Mouse (Mus musculus) cerebellum, adult 11-12 months (tissue): ENCODE results near the gene Map2k2.

Source experiments
- DNase-seq: peaks from one replicate; pipeline ENCODE4 v3.0.0; 2022

The Map2k2 gene

DNA sequence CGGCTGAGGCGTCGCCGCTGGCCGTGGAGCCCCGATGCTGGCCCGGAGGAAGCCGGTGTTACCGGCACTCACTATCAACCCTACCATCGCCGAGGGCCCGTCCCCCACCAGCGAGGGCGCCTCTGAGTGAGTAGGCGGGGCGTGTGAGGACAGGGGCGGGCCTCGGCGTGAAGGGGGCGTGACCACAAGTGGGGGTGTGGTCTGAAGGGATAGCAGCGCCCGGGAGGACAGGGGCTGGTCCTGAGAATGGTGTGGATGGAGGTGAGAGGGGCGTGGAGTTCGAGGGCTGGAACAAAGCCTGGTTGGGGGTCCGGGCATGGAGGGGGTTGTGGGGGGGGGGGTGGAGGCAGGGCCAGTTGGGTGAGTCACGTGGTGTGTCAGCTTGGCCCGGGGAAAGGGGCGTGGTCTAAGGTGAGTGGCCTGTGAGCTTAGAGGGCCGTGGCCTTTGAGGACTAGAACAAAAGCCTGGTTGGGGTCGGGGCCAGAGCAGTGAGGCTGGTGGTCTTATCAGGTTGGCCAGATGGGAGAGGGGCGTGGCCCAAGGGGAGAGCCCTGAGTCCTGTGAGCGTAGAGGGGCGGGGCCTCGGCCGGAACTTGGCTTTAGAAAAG, 502 bp downstream of the Map2k2 start:
- DNase-seq = peak; percentile 87

DNA sequence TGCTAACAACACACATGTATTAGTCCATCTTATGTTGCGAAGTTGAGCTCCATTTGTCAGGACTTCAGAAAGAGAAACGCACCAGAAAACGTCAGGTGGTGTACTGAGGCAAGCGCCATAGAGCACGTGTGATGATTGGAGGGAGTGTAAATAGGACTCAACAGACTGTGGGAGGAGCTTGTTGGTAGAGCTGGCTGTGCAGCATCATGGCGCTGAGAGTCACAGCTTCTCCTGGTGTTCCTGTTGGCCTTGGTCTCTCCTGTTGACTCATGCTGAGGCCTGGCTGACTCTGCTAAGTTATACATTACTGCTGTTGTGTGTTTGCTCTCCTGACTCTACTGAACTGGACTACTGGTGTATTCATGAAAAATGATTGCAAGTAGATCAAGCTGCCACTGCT, 7.2 kb downstream of the Map2k2 start:
- DNase-seq = no peak

DNA sequence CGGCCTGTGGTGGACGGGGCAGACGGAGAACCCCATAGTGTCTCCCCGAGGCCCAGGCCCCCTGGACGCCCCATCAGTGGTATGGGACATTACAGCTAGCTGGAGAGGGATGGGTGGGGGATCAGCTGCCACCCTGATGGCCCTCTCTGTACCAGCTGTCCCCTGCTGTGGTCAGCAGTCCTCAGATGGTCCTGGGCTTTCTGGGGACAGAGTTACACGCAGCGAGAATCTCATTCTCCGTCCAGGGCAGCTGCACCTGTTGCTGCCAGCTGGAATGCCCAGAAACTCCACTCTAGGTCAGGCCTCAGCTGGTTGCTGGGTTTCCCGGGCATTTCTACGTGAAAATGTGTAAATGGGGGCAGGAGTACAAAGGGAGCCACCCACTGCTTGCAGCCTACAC, 13.9 kb downstream of the Map2k2 start:
- no peak for DNase-seq

GRCm38 (mm10) chr10:81120650-81121049, 14.9 kb downstream of the Map2k2 start:
- peak; percentile 25 for DNase-seq

DNA sequence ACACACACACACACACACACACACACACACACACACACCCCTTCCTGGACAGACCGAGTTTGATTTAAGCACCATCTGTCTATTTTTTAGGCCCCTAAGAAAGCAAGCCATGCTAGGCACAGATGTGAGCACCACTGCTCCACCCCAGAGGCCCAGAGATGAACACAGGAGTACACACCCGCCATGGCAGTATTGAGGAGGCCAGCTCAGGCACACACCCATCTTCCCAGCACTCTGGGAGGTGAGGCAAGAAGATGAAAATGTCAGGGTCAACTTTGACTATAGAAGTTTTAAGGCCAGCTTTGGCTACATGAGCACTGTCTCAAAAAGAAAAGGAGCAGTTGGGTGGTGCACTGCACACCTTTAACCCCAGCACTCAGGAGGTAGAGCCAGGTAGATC, 17.2 kb downstream of the Map2k2 start:
- DNase-seq = no peak

DNA sequence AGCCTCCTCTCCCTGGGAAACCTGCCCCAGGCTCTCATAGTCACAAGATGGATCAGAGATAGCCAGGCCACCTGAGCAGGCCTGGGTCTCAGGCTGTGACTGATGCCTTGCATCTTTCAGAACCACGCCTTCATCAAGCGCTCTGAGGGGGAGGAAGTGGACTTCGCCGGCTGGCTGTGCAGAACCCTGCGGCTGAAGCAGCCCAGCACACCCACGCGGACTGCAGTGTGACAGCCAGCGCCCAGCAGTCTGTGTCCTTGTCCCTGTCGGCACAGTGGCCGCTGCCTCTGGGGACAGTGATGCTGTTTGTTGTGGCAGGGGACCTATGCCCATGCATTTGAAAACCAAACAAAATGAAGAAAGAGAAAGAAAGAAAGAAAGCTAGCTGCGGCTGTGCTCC, 17.8 kb downstream of the Map2k2 start:
- no peak for DNase-seq

- DNase-seq = peak; percentile 76
Measured at GRCm38 (mm10) chr10:81134181-81134587, 28.5 kb downstream of the Map2k2 start.

DNA sequence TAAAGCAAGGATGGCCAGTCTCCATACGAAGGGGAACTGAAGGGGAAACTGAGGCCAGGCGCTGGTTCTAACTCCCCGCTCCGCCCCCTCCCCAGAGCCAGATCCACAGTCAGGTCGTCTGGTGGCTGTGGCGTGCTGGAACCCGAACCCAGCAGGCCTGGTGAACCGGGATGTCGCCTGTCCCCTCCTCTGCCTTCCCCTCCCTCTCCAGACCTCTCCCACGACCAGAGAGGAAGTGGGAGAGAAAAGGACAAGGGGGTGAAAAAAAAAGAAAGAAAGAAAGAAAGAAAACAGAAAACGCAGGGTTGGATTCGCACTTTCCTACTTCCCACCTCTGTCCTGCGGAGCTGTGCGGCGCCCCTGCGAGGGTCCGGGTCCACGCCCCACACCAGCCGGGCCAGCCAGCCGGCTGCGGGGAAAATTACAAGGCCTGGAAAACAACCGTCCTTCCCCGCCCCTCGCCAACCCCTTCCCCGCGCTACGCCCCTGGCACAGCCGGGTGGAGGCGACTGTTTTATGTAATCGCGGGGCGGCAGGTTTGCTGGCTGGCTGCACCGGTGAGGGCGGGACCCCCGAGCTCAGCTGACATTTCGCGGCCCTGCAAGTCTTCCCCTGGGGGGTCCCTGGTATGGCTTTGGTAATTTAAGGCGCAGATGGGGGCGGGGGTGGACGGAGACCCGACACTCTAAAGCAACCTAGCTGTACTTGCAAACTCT, 29.4 kb downstream of the Map2k2 start, which contains the start of gene Zbtb7a:
Gene Zbtb7a, plus strand, starts transcription at position 255 of the 716 bp plus-strand sequence.
- peak; percentile 75 for DNase-seq

DNA sequence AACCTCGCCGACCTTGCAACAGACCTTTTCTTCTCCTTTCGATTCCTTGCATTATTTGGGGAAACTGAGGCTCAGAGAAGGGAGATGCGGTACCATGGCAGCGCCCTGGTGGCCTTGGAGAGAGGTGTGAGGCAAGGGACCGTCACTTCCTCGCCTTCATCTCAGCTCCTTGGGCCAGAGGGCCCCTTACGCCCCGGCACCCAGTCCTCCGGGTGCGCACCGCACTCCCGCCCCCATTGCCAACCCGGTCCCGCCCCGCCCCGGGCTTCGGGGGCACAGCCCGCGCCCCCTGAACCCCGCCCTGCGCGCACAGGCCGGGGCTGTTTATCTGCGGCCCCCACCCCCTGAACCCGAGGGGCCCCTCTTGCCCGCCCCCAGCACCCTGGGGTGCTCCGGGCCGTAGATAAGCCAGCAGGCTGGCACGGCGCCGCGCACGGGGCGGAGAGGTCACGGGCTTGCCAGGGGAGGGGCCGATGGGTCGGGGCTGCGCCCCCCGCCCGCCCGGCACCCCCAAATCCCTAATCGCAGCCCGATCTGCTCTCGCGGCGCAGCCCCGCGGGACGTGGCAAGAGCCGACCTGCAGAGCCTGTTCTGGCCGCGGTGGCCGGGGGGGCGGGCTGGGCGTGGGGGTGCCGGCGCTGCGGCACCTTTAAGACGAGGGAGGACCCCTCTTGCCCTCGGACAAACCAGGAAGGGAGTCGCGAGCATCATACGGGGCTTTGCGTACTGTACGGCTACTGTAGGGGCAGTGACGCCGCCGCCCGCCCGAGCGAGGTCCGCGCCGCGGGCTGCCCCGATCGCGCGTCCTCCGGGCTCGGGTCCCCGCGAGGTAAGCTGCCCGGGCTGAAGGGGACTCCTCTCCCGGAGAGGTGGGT, 30.4 kb downstream of the Map2k2 start:
- peak; percentile 82 for DNase-seq

GRCm38 (mm10) chr10:81136706-81137231, 31.1 kb downstream of the Map2k2 start:
- peak; percentile 91 for DNase-seq

- DNase-seq = peak; percentile 99
Measured at GRCm38 (mm10) chr10:81137252-81138130, 31.8 kb downstream of the Map2k2 start.

- peak; percentile 82 for DNase-seq
Measured at GRCm38 (mm10) chr10:81138131-81138782, 32.5 kb downstream of the Map2k2 start.

DNA sequence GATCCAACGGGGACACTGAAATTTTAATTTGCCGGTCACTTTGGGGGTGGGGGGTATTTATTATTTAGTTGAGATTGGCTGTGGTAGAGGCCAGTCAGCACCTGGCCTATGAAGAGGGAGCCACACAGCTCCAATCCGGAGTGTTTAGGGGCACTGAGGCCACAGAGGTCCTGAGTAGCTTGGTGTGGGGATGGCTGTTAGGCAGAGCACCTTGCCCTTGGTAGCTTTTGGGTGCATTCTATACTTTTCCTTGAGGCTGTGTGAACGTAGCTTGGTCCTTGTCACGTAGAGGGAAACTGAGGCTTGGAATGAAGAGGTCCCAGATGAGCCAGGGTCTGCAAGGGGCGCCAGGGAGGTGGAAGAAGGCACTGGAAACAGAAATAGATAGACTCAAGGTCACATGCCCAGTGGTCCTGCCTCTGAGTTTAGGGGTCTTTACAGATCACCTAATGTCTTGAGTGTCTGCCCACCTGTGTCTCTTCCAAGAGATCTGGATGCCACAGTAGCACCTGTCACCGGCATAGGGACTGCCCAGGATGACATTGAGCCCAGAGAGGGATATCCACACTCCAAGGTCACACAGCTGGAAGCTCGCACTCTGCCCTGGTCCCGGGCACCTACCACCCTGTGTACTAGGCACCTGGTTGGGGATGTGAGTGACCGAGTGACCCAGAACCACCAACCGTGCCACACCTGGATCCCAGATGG, 33.3 kb downstream of the Map2k2 start:
- peak; percentile 75 for DNase-seq

DNA sequence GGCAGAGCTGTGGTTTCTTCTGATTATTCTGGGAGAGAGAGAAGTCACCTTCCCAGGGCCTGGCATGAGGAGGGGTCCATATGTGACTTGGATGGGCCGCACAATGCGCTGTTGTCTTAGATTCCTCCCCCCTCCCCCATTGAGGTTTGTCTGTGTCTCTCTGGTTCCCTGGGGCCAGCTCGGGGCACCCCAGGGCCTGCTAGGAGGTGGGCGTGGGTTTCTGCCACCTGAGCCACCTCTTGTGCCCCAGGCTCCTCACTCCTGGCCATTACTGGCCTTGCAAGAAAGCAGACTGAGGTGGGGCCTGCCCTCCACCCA, 33.8 kb downstream of the Map2k2 start:
- DNase-seq = no peak

GRCm38 (mm10) chr10:81140005-81140404, 34.3 kb downstream of the Map2k2 start:
- DNase-seq = peak; percentile 79

DNA sequence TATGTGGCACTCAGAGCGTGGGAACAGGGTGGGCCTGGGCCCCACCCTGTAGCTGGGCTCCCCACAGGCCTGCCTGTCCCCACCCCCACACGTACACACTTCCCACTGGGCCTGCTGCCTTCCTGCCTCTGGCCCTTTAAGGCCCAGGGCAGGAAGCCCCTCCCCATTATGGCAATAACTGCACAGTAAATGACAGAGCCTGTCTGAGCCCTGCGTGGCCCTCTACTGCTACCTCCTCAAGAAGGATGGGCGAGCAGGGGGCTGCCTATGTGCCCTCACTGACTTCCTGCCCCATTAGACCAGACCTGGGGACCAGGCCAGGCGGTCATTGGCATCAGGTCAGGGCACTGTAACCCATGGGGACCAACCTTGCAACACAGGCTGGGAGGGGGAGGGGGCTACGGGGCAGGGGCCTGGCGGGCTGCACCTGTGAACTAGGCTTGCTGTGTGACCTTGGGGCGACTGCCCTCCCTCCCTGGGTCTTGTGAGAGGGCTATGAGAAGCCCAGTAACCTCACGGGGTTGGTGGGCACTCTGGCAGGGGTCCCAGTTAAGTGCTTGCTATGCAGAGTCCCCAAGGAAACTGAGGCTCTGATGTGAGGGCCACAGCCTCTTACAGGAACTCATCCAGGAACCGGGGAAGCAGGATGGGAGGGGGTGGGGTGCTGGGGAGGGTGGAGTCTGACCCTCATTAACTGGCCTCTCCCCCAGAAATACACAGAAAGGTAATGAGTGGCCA, 35.2 kb downstream of the Map2k2 start:
- peak; percentile 72 for DNase-seq

- DNase-seq = peak; percentile 56
Measured at GRCm38 (mm10) chr10:81141455-81142210, 35.9 kb downstream of the Map2k2 start.

DNA sequence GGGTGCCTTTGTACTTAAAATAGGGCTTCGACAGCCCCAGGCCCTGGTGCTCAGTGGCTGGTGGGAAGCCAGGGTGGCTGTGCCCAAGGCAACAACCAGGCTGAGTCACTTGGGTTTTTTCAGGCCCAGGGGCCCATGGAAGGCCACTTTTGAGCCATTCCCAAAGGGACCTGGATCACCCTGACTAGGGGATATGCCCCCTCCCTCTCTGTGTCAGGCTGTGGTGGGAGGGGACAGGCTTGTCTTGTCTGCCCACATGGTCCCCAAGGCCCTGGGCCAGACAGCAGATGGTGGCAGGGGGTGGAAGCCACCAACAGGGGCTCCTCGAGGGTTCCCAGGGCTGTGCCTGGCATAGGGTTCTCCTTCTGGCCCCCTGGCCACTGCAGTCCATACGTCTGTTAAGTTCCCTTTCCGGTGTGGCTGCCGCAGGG, 36.9 kb downstream of the Map2k2 start:
- DNase-seq = peak; percentile 79

DNA sequence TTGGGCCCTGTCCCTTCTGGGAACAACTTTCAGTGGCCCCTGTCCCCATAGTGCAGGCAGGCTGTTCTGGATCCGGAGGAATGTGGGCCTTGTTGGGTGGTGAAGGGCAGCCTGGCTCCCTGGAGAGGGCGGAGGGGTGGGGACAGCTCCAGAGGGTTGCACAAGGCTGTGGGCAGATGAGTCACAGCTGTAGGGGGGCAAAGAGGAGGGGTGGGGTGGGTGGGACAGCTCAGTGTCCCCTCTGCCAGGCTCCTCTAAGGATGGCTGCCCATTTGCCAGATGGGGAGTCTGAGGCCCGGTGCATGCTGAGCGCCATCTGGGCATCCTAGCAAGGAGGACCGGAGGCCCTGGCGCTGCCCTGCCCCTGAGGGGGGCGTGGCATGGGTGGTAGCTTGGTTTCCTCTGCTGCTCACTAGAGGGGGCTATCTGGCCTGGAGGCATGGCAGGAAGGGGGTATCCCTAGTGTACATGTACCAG, 37.5 kb downstream of the Map2k2 start:
- DNase-seq = peak; percentile 83
